In genomic region chr9:28822466-28822865, GRCm38 (mm10) we compare ENCODE assay signal across 10 mouse cellular contexts.
"Had no signal": no experiment of that assay in that cellular context is flagged by ENCODE, and none has a peak within 500 bp of the region (broad histone marks: within the 10 kb centered on the region; RNA-seq: fewer than 3 reads in every experiment).

No protein-coding gene starts in this region.

- H3K9me3 ChIP-seq: limb, embryonic 13.5 days; midbrain, embryonic 12.5 days; neural tube, embryonic 13.5 days had no signal

- H3K4me3 ChIP-seq: limb, embryonic 13.5 days; midbrain, embryonic 12.5 days; neural tube, embryonic 13.5 days had no signal

- DNase-seq: kidney, postnatal 36 days; left cerebral cortex, postnatal 4 days; lung, adult 18-20 months; retina, postnatal 1 day; thymus, postnatal 36 days had no signal

- H3K4me2 ChIP-seq: limb, embryonic 13.5 days; midbrain, embryonic 12.5 days; neural tube, embryonic 13.5 days had no signal

- ATAC-seq: midbrain, embryonic 16.5 days had no signal

- H3K27ac ChIP-seq: limb, embryonic 13.5 days; liver, embryonic 14.5 days; midbrain, embryonic 12.5 days; neural tube, embryonic 13.5 days had no signal

- H3K27me3 ChIP-seq: limb, embryonic 13.5 days; midbrain, embryonic 12.5 days; neural tube, embryonic 13.5 days had no signal

- H3K9ac ChIP-seq: limb, embryonic 13.5 days; liver, embryonic 14.5 days; midbrain, embryonic 12.5 days; neural tube, embryonic 13.5 days had no signal

- H3K36me3 ChIP-seq: limb, embryonic 13.5 days; midbrain, embryonic 12.5 days; neural tube, embryonic 13.5 days had no signal

- H3K4me1 ChIP-seq: limb, embryonic 13.5 days had no signal
